Comparison of ENCODE assay signal across 8 mouse cellular contexts in the genomic region with DNA sequence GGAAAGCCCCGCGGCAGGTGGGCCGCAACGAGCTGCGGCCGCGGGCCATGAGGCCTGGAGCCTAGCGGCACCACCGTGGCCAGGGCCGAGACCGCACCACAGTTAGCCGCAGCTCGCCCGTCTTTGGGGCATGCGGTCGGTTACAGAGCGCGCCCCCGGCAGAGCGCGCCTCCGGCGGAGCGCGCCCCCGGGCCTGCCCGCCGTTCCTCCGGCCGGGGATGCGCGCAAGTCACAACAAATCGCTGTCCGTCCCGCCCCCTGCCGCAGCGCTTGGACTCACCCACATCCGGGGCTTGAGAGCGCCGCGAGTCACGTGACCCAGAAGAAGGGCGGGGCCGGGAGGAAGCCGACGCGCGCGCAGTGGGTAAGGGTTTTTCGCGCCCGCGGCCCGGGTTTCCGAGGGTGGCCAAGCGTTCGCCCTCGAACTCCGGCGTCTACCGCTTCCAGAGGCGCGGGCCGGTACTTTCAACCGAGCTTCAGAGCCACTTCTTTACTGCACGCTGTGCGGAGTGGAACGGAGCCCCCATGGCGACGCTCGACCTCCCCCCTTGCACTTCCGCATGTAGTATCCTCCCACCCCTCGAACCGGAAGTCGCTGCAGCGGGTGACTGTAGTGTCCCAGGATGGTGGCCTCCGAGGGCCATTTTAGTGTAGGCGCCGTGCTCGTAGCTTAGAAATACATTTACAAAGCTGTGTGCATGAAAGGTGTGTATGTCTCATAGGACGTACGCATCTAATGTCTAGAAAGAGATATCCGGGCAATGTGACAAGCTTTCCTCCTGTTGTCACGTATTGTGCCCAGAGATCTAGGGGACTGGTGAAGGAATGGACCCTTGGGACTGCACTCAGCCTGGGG. TPM values are rescaled to one million over a fixed set of nuclear protein-coding genes. Genes with fewer than 3 reads are reported as not detected.
DNase-seq lines count a peak whose midpoint lies in the region; ATAC-seq and TF ChIP-seq lines count a peak whose summit lies in the region.

A gene (plus strand): TSS at position 314 of the 856 bp plus-strand sequence.
A gene (minus strand): TSS at position 552 of the 856 bp plus-strand sequence.

- peaks cover 0 to 10% of the 10 kb centered on the region in 2 experiments; a peak in 2 of 4 replicates for H3K36me3 ChIP-seq in MEL (ENCODE audit: control insufficient read depth in 1 of 2, insufficient read depth in 2 of 2, low read length in 2 of 2)
- H3K36me3 ChIP-seq in forebrain, postnatal 0 days (ENCODE audit: insufficient read depth), result no peaks in the 10 kb centered on the region
- no peaks in the 10 kb centered on the region for H3K36me3 ChIP-seq in lung, embryonic 16.5 days (ENCODE audit: control insufficient read depth, insufficient read depth, low read length)

- H3K27me3 ChIP-seq in MEL (ENCODE audit: control insufficient read depth in 1 of 2, insufficient read depth in 2 of 2, low read length in 2 of 2), result no peaks in the 10 kb centered on the region
- H3K27me3 ChIP-seq in cerebellum, adult 2 months (ENCODE audit: control insufficient read depth, insufficient read depth, low read length), result no peaks in the 10 kb centered on the region
- H3K27me3 ChIP-seq in forebrain, postnatal 0 days (ENCODE audit: insufficient read depth, low read length), result no peaks in the 10 kb centered on the region
- no peaks in the 10 kb centered on the region for H3K27me3 ChIP-seq in lung, embryonic 16.5 days (ENCODE audit: control insufficient read depth, insufficient read depth, low read depth, low read length)

- peak within 1 kb of the TSS; percentile 98 for H3K27ac ChIP-seq in MEL (ENCODE audit: control insufficient read depth, low read depth, low read length)
- H3K27ac ChIP-seq in cerebellum, adult 2 months (ENCODE audit: insufficient read depth, low read length), result peak within 1 kb of the TSS; percentile 91
- peak within 1 kb of the TSS; percentile 96 for H3K27ac ChIP-seq in forebrain, postnatal 0 days (ENCODE audit: low read depth, low read length)
- peak within 1 kb of the TSS; percentile 97 for H3K27ac ChIP-seq in lung, embryonic 16.5 days (ENCODE audit: low read length)

- H3K9ac ChIP-seq in MEL (ENCODE audit: control insufficient read depth, low read depth, low read length, poor library complexity, severe bottlenecking), result peak within 1 kb of the TSS; percentile 99
- peak within 1 kb of the TSS; percentile 86 for H3K9ac ChIP-seq in forebrain, postnatal 0 days
- H3K9ac ChIP-seq in lung, embryonic 16.5 days (ENCODE audit: low read length), result peak within 1 kb of the TSS; percentile 99

- ATAC-seq in forebrain, postnatal 0 days, result peak; percentile 96
- ATAC-seq in hematopoietic stem cell, adult 5-6 weeks (replicated peaks in 1 of 2; ENCODE audit: insufficient read depth in 1 of 2, low FRiP score in 2 of 2, low TSS enrichment in 1 of 2, low read depth in 1 of 2, poor library complexity in 2 of 2, severe bottlenecking in 2 of 2), result peak; percentile 83 to 92
- peak; percentile 96 for ATAC-seq in lung, embryonic 16.5 days (ENCODE audit: low read depth)

- TF ChIP-seq RAD21 in MEL (IDR thresholded peaks at IDR 0.05; ENCODE audit: low read depth, low read length), result no peak

- peaks cover 4 to 18% of the 10 kb centered on the region in 2 experiments; a peak in 3 of 4 replicates for H3K4me1 ChIP-seq in MEL (ENCODE audit: control insufficient read depth in 1 of 2, insufficient read depth in 2 of 2, low read length in 2 of 2)
- peaks cover 3% of the 10 kb centered on the region; the same call in 1 of the 2 replicates for H3K4me1 ChIP-seq in cerebellum, adult 2 months (ENCODE audit: control insufficient read depth, insufficient read depth, low read length)
- peaks cover 5% of the 10 kb centered on the region for H3K4me1 ChIP-seq in forebrain, postnatal 0 days (ENCODE audit: insufficient read depth)
- peaks cover 20% of the 10 kb centered on the region for H3K4me1 ChIP-seq in lung, embryonic 16.5 days (replicated peaks; ENCODE audit: control insufficient read depth, insufficient read depth, low read length)

- WGBS in cerebellum, adult 2 months, result under 1% methylated on average over 84 of the region's 84 CpGs
- 2% methylated on average over 84 of the region's 84 CpGs for WGBS in forebrain, postnatal 0 days
- WGBS in lung, embryonic 16.5 days, result under 1% methylated on average over 73 of the region's 84 CpGs

- peak; percentile 97 for DNase-seq in MEL (ENCODE audit: low read depth, low spot score)
- DNase-seq in cerebellum, adult 2 months, result peak; percentile 98 to 99
- DNase-seq in forebrain, postnatal 0 days, result peak; percentile 99
- peak; percentile 95 for DNase-seq in layer of hippocampus, adult 9-10 months (ENCODE audit: low spot score)
- peak; percentile 96 for DNase-seq in ovary, postnatal 10 days (ENCODE audit: low spot score)
- DNase-seq in thymus, postnatal 10 days (ENCODE audit: low spot score in 2 of 2), result peak; percentile 95 to 97

- TF ChIP-seq POLR2A in MEL (IDR thresholded peaks at IDR 0.05; ENCODE audit: control insufficient read depth in 1 of 2, insufficient read depth in 1 of 2, low read depth in 1 of 2, low read length in 2 of 2, poor library complexity in 1 of 2), result peak; percentile 52 to 76
- TF ChIP-seq POLR2A in cerebellum, adult 2 months (IDR thresholded peaks at IDR 0.05; ENCODE audit: borderline replicate concordance, insufficient read depth, low read length), result peak; percentile 77

- no peak; a peak in 1 of 4 replicates for TF ChIP-seq EP300 in MEL (IDR thresholded peaks at IDR 0.05; ENCODE audit: low read depth in 1 of 2, low read length in 2 of 2)

- no peaks in the 10 kb centered on the region for H3K9me3 ChIP-seq in MEL (replicated peaks; ENCODE audit: insufficient read depth, low read length)
- no peaks in the 10 kb centered on the region for H3K9me3 ChIP-seq in forebrain, postnatal 0 days (ENCODE audit: low read length)
- H3K9me3 ChIP-seq in lung, embryonic 16.5 days (ENCODE audit: control insufficient read depth, low read length), result no peaks in the 10 kb centered on the region

- peak within 1 kb of the TSS; percentile 71 to 97 for H3K4me3 ChIP-seq in MEL (ENCODE audit: control insufficient read depth in 1 of 2, insufficient read depth in 1 of 2, low read depth in 2 of 2, low read length in 2 of 2)
- peak within 1 kb of the TSS; percentile 76 for H3K4me3 ChIP-seq in cerebellum, adult 2 months (replicated peaks; ENCODE audit: insufficient read depth, low read depth, low read length)
- H3K4me3 ChIP-seq in forebrain, postnatal 0 days (ENCODE audit: low read depth, low read length), result peak within 1 kb of the TSS; percentile 81
- H3K4me3 ChIP-seq in lung, embryonic 16.5 days (ENCODE audit: low read length), result peak within 1 kb of the TSS; percentile 96

- H3K79me2 ChIP-seq in MEL (ENCODE audit: control insufficient read depth, insufficient read depth, low read length, poor library complexity), result peaks cover 14% of the 10 kb centered on the region

- TF ChIP-seq CTCF in MEL (IDR thresholded peaks at IDR 0.05 in 2 of 3, conservative IDR thresholded peaks at IDR 0.05 in 1 of 3; ENCODE audit: control insufficient read depth in 1 of 3, insufficient read depth in 1 of 3, low read depth in 2 of 3, low read length in 3 of 3, poor library complexity in 1 of 3, severe bottlenecking in 1 of 3), result no peak
- TF ChIP-seq CTCF in cerebellum, adult 2 months (IDR thresholded peaks at IDR 0.05; ENCODE audit: borderline replicate concordance, insufficient read depth, low read depth, low read length), result no peak
- TF ChIP-seq CTCF in forebrain, postnatal 0 days (IDR thresholded peaks at IDR 0.05; ENCODE audit: low read depth), result peak; percentile 44

- peak within 1 kb of the TSS; percentile 85 for H3K4me2 ChIP-seq in forebrain, postnatal 0 days (ENCODE audit: low read depth)
- H3K4me2 ChIP-seq in lung, embryonic 16.5 days (ENCODE audit: low read depth, low read length), result peak within 1 kb of the TSS; percentile 59

TF ChIP-seq in MEL, 35 proteins besides CTCF, POLR2A, EP300 and RAD21 (continues in another document):
- TF ChIP-seq SIN3A (IDR thresholded peaks at IDR 0.05; ENCODE audit: low read length) (peak; percentile 88), MXI1 (IDR thresholded peaks at IDR 0.05; ENCODE audit: low read depth, low read length) (peak; percentile 69), GATA1 (IDR thresholded peaks at IDR 0.05; ENCODE audit: low read depth, low read length) (0 out of 2 replicates have a peak, but pooled peaks have one; percentile 2), CHD2 (IDR thresholded peaks at IDR 0.05; ENCODE audit: low read length) (no peak), MEF2A (IDR thresholded peaks at IDR 0.05; ENCODE audit: extremely low read depth, insufficient replicate concordance, low read depth, low read length, poor library complexity, severe bottlenecking) (no peak), USF2 (IDR thresholded peaks at IDR 0.05; ENCODE audit: borderline replicate concordance in 1 of 2, insufficient read depth in 1 of 2, low read depth in 1 of 2, low read length in 2 of 2) (peak in 1 of 2 experiments; percentile 74; a peak in 2 of 4 replicates), MYC (IDR thresholded peaks at IDR 0.05; ENCODE audit: low read depth, low read length) (peak; percentile 77), USF1 (IDR thresholded peaks at IDR 0.05; ENCODE audit: low read depth, low read length) (peak; percentile 94), NELFE (IDR thresholded peaks at IDR 0.05; ENCODE audit: low read depth, low read length) (peak; percentile 69), CHD1 (IDR thresholded peaks at IDR 0.05; ENCODE audit: low read depth, low read length) (0 out of 2 replicates have a peak, but pooled peaks have one; percentile 59), ZC3H11A (IDR thresholded peaks at IDR 0.05; ENCODE audit: low read depth, low read length) (no peak)

RNA-seq across cellular contexts. Expression of the first gene that starts in this region (rescaled TPM):
- 89.9 and 94.9 TPM in 2 replicates for total RNA-seq in MEL (2012; rRNA removed)
- polyA plus RNA-seq in MEL (2012; ENCODE audit: insufficient read depth in 1 of 2, insufficient read length in 2 of 2, low read depth in 1 of 2, low replicate concordance in 2 of 2, missing spikeins in 1 of 2), result 100 to 1,000 TPM in 1 of 2 experiments, not detected in 1; 113 TPM
- polyA plus RNA-seq in cerebellum, adult 2 months (2012; rRNA removed), result 189 and 194 TPM in 2 replicates
- total RNA-seq in forebrain, postnatal 0 days (2014; rRNA removed), result 22.5 and 26.8 TPM in 2 replicates
- 124 and 139 TPM in 2 replicates for polyA plus RNA-seq in forebrain, postnatal 0 days (2015; fragmentation: Nextera tagmentation; extraction: Ambion mirVana)
- 51.2 and 74.4 TPM in 2 replicates for total RNA-seq in hematopoietic stem cell, adult 5-6 weeks (2017)
- polyA plus RNA-seq in lung, embryonic 16.5 days (2015; fragmentation: Nextera tagmentation; extraction: Ambion mirVana), result 196 and 198 TPM in 2 replicates

RNA-seq across cellular contexts. Expression of the second gene that starts in this region (rescaled TPM):
- 8.8 and 9.6 TPM in 2 replicates for total RNA-seq in MEL (2012; rRNA removed)
- polyA plus RNA-seq in MEL (2012; ENCODE audit: insufficient read depth in 1 of 2, insufficient read length in 2 of 2, low read depth in 1 of 2, low replicate concordance in 2 of 2, missing spikeins in 1 of 2), result 10 to 100 TPM in 1 of 2 experiments, not detected in 1; 14.6 TPM
- 24.4 and 27.1 TPM in 2 replicates for polyA plus RNA-seq in cerebellum, adult 2 months (2012; rRNA removed)
- total RNA-seq in forebrain, postnatal 0 days (2014; rRNA removed), result 17.5 and 19.5 TPM in 2 replicates
- polyA plus RNA-seq in forebrain, postnatal 0 days (2015; fragmentation: Nextera tagmentation; extraction: Ambion mirVana), result 35.9 and 39.3 TPM in 2 replicates
- total RNA-seq in hematopoietic stem cell, adult 5-6 weeks (2017), result 43.1 and 52.3 TPM in 2 replicates
- polyA plus RNA-seq in lung, embryonic 16.5 days (2015; fragmentation: Nextera tagmentation; extraction: Ambion mirVana), result 55.4 and 58.8 TPM in 2 replicates

Comparison
In these comparisons a context has a peak if more than half of its experiments do, and no peak if none do; other contexts are left out.
1. Peak in every context shown above with its lines: DNase-seq, ATAC-seq, H3K4me3 ChIP-seq and H3K27ac ChIP-seq.